Mouse (Mus musculus) liver, embryonic 15.5 days (tissue): Measurements from ENCODE around the gene Olfr427. TPM values are rescaled to one million over a fixed set of nuclear protein-coding genes. Genes with fewer than 3 reads are reported as not detected.

ENCODE experiments used
- ATAC-seq: fragments of 200-750 bp; cut with Nextera tagmentation; 2 replicates; pipeline ENCODE4 v1.8.0; 2017; ENCODE audit warnings: moderate number of reproducible peaks, mild to moderate bottlenecking, moderate library complexity; ENCODE audit not compliant: insufficient read depth
- H3K27ac ChIP-seq: fragments of 300-500 bp; sonication (generic); replicated peaks from 2 replicates; pipeline ENCODE4 v1.5.1; 2015; ENCODE audit warnings: mild to moderate bottlenecking, inconsistent platforms
- H3K27me3 ChIP-seq: fragments of 300-500 bp; sonication (generic); 2 replicates; pipeline ENCODE4 v1.6.1; 2015; ENCODE audit warnings: mild to moderate bottlenecking, inconsistent platforms
- H3K36me3 ChIP-seq: fragments of 300-500 bp; sonication (generic); replicated peaks from 2 replicates; pipeline ENCODE4 v1.6.1; 2015; ENCODE audit warnings: moderate library complexity, mild to moderate bottlenecking, inconsistent platforms
- H3K4me1 ChIP-seq: fragments of 300-500 bp; sonication (generic); replicated peaks from 2 replicates; pipeline ENCODE4 v1.6.1; 2015; ENCODE audit warnings: inconsistent platforms
- H3K4me2 ChIP-seq: fragments of 300-500 bp; sonication (generic); 2 replicates; pipeline ENCODE4 v1.6.1; 2015; ENCODE audit warnings: moderate library complexity, mild to moderate bottlenecking, inconsistent platforms
- H3K4me3 ChIP-seq: fragments of 300-500 bp; sonication (generic); replicated peaks from 2 replicates; pipeline ENCODE4 v1.5.1; 2015; ENCODE audit warnings: mild to moderate bottlenecking, inconsistent platforms
- H3K9ac ChIP-seq: fragments of 300-500 bp; sonication (generic); 2 replicates; pipeline ENCODE4 v1.6.1; 2015; ENCODE audit warnings: moderate library complexity, mild to moderate bottlenecking, inconsistent platforms
- H3K9me3 ChIP-seq: fragments of 300-500 bp; sonication (generic); replicated peaks from 2 replicates; pipeline ENCODE4 v1.6.1; 2016; ENCODE audit warnings: inconsistent platforms
- WGBS: fragments of 180-500 bp; shearing (Covaris S2); methylation state at CpG from one replicate; pipeline ENCODE4 v1.1.7; 2015; ENCODE audit warnings: mixed read lengths; ENCODE audit not compliant: insufficient replicate concordance; 5-methylcytosine and 5-hydroxymethylcytosine counted together
- polyA plus RNA-seq: library from polyadenylated mRNA; unstranded; fragments of >200 nt; fragmentation: Nextera tagmentation; extraction: Ambion mirVana; gene quantifications from 2 replicates; pipeline ENCODE4 v1.2.1, GENCODE M21; 2015

Olfr427 gene
- polyA plus RNA-seq, 1 experiment from 2014 or later = not detected

- H3K27me3 ChIP-seq = no peaks in the 10 kb centered on the region
- no peak within 1 kb of the TSS for H3K9ac ChIP-seq
- no peaks in the 10 kb centered on the region for H3K36me3 ChIP-seq
- no peak within 1 kb of the TSS for H3K4me2 ChIP-seq
- no peaks in the 10 kb centered on the region for H3K9me3 ChIP-seq
- H3K4me3 ChIP-seq = no peak within 1 kb of the TSS
- no peak for ATAC-seq
- WGBS = 49% methylated on average over 2 of the region's 2 CpGs
- no peak within 1 kb of the TSS for H3K27ac ChIP-seq
- no peaks in the 10 kb centered on the region for H3K4me1 ChIP-seq
Observed at GRCm38 (mm10) chr1:174121062-174121461, 24.4 kb downstream of the Olfr427 start, which contains the start of gene Olfr231. TSS of gene Olfr231 (minus strand) at chr1:174121162.

GRCm38 (mm10) chr1:174131217-174131616 lies 34.5 kb downstream of the Olfr427 start, which contains the start of gene Olfr424:
TSS of gene Olfr424 (plus strand) at chr1:174131517.
- H3K9me3 ChIP-seq = no peaks in the 10 kb centered on the region
- WGBS = 61% methylated on average over 3 of the region's 3 CpGs

GRCm38 (mm10) chr1:174131999-174132398 lies 35.3 kb downstream of the Olfr427 start:
- Histone ChIP-seq H3K4me2 (no peak overlapping the region), H3K4me1 (no peaks in the 10 kb centered on the region), H3K27ac (no peak overlapping the region), H3K36me3 (no peaks in the 10 kb centered on the region), H3K9ac (no peak overlapping the region), H3K9me3 (no peaks in the 10 kb centered on the region), H3K27me3 (no peaks in the 10 kb centered on the region), H3K4me3 (no peak overlapping the region)
- WGBS = 61% methylated on average over 3 of the region's 3 CpGs
- ATAC-seq = no peak

More at GRCm38 (mm10) chr1:174131217-174131616, 34.5 kb downstream of the Olfr427 start, which contains the start of gene Olfr424:
- Histone ChIP-seq H3K36me3 (no peaks in the 10 kb centered on the region), H3K4me3 (no peak within 1 kb of the TSS), H3K27ac (no peak within 1 kb of the TSS), H3K4me2 (no peak within 1 kb of the TSS), H3K9ac (no peak within 1 kb of the TSS), H3K4me1 (no peaks in the 10 kb centered on the region), H3K27me3 (no peaks in the 10 kb centered on the region)
- no peak for ATAC-seq

GRCm38 (mm10) chr1:174141384-174141783 lies 44.7 kb downstream of the Olfr427 start:
- no peaks in the 10 kb centered on the region for H3K27me3 ChIP-seq
- H3K9ac ChIP-seq = no peak overlapping the region
- 19% methylated on average over 2 of the region's 2 CpGs for WGBS
- no peaks in the 10 kb centered on the region for H3K4me1 ChIP-seq
- no peak overlapping the region for H3K27ac ChIP-seq
- no peak overlapping the region for H3K4me3 ChIP-seq
- no peaks in the 10 kb centered on the region for H3K36me3 ChIP-seq
- H3K4me2 ChIP-seq = no peak overlapping the region
- ATAC-seq = no peak
- no peaks in the 10 kb centered on the region for H3K9me3 ChIP-seq

GRCm38 (mm10) chr1:174146696-174147095 lies 50.0 kb downstream of the Olfr427 start:
- no peak overlapping the region for H3K4me3 ChIP-seq
- H3K4me2 ChIP-seq = no peak overlapping the region
- H3K36me3 ChIP-seq = no peaks in the 10 kb centered on the region
- no peaks in the 10 kb centered on the region for H3K27me3 ChIP-seq
- no peak overlapping the region for H3K9ac ChIP-seq
- 83% methylated on average over 1 of the region's 1 CpGs for WGBS
- H3K9me3 ChIP-seq = no peaks in the 10 kb centered on the region
- H3K4me1 ChIP-seq = no peaks in the 10 kb centered on the region
- ATAC-seq = no peak
- H3K27ac ChIP-seq = no peak overlapping the region

- H3K9me3 ChIP-seq = no peaks in the 10 kb centered on the region
- ATAC-seq = no peak
- WGBS = 81% methylated on average over 2 of the region's 2 CpGs
- no peak overlapping the region for H3K4me3 ChIP-seq
- no peaks in the 10 kb centered on the region for H3K27me3 ChIP-seq
- no peak overlapping the region for H3K4me2 ChIP-seq
- H3K9ac ChIP-seq = no peak overlapping the region
- no peak overlapping the region for H3K27ac ChIP-seq
- H3K36me3 ChIP-seq = no peaks in the 10 kb centered on the region
- H3K4me1 ChIP-seq = no peaks in the 10 kb centered on the region
Observed at GRCm38 (mm10) chr1:174149289-174149688, 52.6 kb downstream of the Olfr427 start.

Other genes with a start within 250 kb of the Olfr427 start
- 1.9 and 3.1 TPM in 2 replicates for gene Ifi211, start 183.8 kb upstream of the Olfr427 start, polyA plus RNA-seq
- gene Mndal, start 154.4 kb upstream of the Olfr427 start, polyA plus RNA-seq = 3.5 and 4.7 TPM in 2 replicates
- gene Ifi203, start 154.2 kb upstream of the Olfr427 start, polyA plus RNA-seq = 2.0 and 3.0 TPM in 2 replicates
- not detected in 2 replicates for gene Ifi202b, start 114.1 kb upstream of the Olfr427 start, polyA plus RNA-seq
- gene Ifi205, start 65.1 kb upstream of the Olfr427 start, polyA plus RNA-seq = 0.84 and 0.88 TPM in 2 replicates
- 0.10 and 0.21 TPM in 2 replicates for gene Olfr433, start 56.2 kb upstream of the Olfr427 start, polyA plus RNA-seq
- not detected in 2 replicates for gene Olfr432, start 47.7 kb upstream of the Olfr427 start, polyA plus RNA-seq
- not detected in 2 replicates for gene Olfr430, start 30.3 kb upstream of the Olfr427 start, polyA plus RNA-seq
- gene Olfr429, start 12.6 kb upstream of the Olfr427 start, polyA plus RNA-seq = not detected in 2 replicates
- not detected in 2 replicates for gene Olfr231, start 24.3 kb downstream of the Olfr427 start, polyA plus RNA-seq
- not detected in 2 replicates for gene Olfr424, start 34.6 kb downstream of the Olfr427 start, polyA plus RNA-seq
- gene Olfr420, start 58.7 kb downstream of the Olfr427 start, polyA plus RNA-seq = 0.58 and 0.59 TPM in 2 replicates
- gene Spta1, start 75.9 kb downstream of the Olfr427 start, polyA plus RNA-seq = 32.8 and 35.8 TPM in 2 replicates
- 0.06 and 0.12 TPM in 2 replicates for gene Olfr419, start 155.2 kb downstream of the Olfr427 start, polyA plus RNA-seq
- gene Mptx1, start 233.6 kb downstream of the Olfr427 start, polyA plus RNA-seq = not detected in 2 replicates